Mouse (Mus musculus) c-Kit-positive CD71-negative TER-119-negative erythroid progenitor cells, embryonic 14.5 days (primary cell): ENCODE measurements around the gene Gm10300.
A peak's percentile ranks its signal among the peaks of the same experiment; 100 is the strongest.

ENCODE experiments used
- DNase-seq: peaks from one replicate; pipeline ENCODE4 v3.0.0-alpha.2; 2013; ENCODE audit warnings: low read depth

The Gm10300 gene

DNA sequence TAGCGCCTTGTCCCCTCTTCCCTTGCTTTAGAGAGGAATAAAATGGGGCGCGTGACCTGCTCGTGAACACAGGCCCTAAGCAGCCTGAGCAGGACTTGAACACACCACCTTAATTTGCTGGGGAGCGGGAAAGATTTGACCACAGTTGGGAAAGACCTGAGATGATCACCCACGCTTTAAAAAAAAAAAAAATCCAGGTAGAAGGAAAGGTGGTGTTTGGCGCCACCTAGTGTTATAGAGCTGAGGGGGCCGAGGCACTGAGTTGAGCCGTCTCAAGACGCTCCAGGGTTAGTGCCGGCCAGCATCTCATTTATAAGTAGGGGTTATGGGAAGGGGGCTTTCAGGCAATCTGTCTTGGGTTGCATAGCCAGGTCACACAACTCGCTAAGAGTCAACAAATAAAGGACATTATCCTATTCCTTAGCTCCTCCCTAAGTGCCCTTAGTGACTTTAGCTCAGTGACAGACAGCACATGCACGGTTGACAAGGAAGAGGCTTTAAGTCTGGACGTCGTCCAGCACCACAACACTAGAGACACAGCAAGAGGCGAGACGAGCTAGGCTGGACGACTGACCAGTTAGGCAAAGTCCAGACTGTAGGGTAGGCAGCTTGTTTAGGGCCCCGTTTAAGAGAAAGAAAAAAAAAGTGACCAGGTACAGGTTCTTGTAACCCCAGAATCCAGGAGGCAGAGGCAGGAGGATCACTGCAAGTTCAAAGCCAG is 5.2 kb downstream of the Gm10300 start:
- DNase-seq, result peak; percentile 65

DNA sequence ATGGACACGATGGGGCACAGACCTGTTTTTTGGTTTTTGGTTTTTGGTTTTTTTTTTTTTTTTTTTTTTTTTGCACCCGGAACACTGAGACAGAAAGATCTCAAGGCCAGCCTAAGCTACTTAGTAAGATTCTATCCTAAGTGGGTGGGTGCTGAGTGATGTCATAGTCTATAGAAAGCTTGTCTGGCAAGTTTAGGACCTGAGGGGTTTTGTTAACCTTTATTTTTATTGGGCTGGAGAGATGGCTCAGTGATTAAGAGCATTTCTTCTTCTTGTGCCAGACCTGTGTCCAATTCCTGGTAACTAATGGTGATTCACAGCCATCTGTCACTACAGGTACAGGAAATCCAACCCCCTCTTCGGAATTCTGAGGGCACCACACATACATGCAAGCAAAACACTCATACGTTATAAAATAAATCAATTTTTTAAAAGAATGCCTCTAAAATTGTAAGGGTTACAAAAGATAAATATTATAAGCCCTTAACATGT is 6.0 kb downstream of the Gm10300 start:
- no peak for DNase-seq

DNA sequence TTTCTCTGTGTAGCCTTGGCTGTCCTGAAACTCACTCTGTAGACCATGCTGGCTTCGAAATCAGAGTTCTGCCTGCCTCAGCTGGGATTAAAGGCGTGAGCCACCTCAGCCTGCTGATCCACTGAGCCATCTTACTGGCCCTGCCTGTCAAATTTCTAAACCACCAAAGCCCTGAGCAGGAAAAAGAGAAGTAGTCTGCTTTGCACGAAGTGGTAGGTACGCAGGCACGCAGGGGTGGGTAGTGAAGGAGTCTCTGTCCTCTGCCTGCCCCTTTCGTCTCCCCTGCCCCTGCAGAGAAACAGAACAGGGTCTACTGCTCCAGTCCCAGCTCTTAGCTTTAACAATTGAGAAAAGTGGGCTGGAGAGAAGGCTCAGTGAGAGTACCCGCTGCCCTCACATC is 10.6 kb downstream of the Gm10300 start:
- DNase-seq, result no peak

DNA sequence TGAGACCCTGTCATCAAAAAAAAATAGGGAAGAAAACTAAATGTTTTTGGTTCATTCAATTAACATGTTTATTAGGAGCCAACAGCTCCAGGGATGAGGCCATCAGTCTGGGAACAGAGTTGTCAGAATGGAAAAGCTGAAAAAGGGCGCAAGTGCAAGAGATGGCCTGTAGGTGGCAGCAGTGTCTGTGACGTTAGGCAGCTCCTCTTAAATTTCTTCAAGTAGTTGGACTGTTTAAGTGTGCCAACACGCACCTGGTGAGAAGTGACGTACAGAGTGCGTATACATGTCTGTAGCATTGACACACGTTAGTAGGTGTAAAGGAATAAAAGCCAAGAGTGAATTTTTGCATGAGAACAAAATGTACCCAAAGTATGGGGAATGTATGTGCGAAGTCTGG is 14.4 kb downstream of the Gm10300 start:
- no peak for DNase-seq

DNA sequence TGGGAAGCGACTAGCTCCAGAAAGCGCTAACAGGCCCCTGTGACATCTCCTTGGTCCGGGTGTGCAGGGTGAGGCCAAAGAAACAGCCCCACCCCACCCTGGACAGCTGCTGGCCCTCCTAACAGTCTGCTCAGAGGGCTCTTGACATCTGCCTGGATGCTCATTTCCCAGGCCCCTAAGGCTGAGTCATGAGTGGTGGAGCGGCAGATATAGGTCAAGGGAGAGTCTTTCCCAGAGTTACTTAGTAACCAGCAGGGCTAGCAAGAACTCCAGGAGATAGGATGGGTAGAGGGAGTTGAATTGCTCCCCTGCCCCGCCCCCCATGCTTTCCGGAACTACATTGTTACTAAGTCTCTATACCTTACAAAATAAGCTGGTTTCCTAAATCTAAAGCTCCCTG is 18.6 kb downstream of the Gm10300 start:
- no peak for DNase-seq

DNA sequence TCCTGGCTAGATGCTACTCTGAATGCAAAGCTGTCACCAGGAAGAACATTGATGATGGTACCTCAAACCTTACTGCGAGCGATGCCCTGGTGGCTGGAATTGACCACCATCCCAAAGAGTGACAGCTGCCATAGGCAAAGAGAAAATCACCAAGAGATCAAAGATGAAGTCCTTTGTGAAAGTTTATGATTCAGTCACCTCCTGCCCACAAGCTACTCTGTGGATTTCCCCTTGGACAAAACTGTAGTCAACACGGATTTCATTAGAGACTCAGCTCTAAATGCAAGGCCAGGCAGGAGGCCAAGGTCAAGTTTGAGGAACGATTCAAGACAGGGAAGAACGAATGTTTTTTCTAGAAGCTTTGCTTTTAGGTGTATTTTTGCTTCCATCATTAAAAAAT is 19.4 kb downstream of the Gm10300 start:
- no peak for DNase-seq

DNA sequence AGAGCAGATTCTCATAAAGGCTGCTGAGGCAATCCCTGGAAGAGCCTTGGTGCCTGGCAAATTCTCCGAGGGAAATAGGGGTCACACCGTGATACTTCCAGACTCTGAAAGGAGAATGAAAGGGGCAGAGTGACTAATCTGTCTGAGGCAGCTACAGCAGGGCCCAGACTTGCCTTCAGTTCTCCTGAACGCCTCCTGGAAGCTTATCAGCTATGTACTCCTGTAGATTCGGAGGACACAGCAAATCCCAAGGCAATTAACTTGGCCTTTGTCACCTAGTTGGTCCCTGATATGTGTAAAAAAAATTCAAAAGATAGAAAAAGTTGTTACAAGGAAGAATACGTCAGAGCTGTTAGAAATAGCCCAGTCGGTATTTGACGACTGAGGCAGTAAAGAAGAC is 20.5 kb downstream of the Gm10300 start:
- DNase-seq, result no peak

DNA sequence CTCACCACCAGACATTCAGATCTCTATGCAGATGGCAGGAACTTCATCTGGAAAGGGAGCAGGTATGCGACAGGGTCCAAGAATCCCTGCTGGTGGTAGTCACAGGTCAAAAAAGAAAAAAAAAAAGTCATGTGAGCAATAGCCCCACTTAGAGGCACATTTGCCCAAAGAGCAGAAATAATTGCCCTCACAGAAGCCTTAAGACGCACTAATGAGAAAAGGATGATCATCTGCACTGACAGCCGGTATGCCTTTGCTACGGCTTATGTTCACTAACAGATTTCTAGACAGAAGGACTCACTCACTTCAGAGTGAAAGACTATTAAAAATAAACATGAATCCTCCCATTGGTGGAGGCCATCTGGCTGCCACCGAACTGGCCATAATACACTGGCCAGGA is 25.1 kb downstream of the Gm10300 start:
- DNase-seq, result no peak

DNA sequence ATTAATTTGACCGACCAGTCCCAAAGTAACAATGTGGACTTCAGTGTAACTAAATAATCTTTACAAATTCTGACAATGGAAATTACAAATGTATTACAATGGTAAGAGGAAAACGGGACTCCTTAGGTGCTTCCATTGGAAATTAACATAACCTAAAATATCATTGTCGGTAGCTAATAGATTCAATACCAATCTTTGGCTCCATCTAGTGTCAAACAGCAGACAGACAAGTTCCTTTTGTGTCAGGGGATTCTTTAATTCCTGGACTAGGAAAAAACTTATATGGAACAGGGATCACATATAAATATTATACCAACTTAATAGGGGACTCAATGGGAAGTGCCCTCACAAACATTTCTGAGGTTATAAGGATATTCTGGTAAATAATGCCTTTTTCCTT is 26.7 kb downstream of the Gm10300 start:
- DNase-seq, result no peak

DNA sequence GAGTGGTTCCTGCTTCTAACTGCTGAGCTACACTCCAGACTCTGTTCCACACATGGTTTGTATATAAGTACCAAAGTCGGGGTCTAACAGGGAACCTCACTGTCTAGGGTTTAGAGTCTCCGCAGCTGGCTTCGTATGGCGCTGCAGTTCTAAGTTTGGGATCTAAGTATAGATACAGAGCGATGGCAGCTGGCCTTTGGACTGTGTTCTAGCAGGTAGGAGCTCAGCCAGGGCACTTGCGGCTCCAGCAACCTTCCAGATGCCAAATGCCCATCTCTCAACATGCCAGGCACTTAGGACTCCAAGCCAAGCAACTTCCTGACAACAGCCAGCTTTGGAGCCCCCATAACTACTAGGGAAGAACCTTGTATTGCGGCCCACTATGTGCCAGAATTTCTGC is 33.7 kb downstream of the Gm10300 start:
- DNase-seq, result no peak

DNA sequence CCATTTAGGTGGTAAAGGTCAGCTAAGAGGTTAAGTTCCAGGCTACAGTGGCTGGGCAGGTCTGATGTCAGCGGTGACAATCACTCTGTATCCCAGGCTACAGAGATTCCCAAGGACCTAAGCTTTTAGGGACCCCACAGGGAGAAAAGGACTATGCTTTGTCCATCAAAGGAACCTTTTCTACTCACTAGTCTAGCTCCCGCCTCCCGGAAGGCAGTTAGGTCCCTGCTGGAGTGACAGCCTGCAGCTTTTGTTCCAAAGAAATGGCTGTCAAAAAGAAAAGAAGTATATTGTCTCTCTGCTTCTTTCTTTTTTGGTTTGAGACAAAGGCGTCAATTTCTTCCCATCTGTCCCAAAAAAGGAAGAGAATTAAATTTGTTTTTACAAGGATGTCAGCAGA is 36.7 kb downstream of the Gm10300 start:
- no peak for DNase-seq

DNA sequence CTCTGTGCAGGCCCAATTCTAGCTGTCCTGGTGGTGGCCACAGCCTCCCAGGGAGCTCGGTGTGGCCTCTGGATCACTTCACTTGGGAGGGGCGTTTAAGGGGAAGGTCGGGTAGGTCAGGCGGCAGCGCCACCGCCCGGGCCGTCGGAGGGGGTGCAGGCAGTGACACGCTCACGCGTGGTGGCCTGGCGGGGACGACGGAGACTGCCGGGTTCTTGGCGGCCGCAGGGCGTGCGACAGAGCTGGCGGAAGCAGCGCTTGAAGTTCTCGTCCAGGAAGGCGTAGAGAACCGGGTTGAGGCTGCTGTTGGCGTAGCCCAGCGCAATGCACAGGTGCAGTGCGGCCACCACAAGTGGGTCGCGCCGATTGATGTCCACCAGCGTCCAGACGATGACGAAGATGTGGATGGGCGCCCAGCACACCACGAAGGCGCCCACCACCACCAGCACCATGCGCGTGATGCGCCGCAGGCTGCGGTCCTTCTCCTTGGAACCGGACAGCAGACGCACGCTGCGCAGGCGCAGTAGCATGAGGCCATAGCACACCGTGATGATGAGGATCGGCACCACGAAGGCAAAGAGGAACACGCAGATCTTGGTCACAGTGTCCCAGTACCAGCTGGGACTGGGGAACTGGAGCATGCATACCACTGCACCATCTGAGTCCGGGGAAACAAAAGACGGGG is 39.1 kb downstream of the Gm10300 start:
- DNase-seq, result no peak

DNA sequence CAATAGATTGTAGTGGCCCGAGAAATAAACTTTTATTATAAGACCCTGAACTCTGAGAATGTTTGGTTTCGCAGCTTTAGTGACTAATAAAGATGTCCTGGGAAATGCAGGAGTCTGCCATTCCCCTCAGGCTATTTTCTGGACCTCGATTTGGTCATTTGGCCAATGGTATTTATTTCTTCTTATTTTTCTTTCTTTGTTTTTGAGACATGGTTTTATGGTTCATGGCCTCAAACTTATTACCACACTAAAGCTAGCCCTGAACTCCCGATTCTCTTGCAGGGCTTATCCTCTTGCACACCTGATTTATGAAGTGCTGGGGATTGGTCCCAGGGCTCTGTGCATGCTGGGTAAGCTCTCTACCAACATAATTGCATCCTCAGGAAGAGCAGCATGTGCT is 41.8 kb downstream of the Gm10300 start:
- DNase-seq, result no peak

DNA sequence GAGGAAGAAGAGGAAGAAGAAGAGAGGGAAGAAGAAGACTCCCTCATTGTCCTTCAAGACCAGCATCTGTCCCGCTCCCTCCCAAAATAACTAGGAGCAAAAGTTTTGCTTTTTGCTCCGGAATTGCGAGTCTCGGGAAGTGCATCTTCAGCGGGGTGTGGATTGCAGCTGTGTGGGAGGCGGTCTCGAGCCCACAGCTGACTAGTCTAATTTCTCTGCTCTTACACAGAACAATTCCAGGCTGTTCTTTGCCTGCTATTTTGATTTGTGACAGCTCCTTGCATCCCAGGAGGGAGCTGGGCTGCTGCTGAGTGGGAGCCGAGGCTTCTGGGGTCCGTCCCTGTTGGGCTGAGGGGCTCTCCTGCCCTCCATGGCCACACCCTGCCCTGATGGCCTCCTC is 45.1 kb downstream of the Gm10300 start:
- no peak for DNase-seq

DNA sequence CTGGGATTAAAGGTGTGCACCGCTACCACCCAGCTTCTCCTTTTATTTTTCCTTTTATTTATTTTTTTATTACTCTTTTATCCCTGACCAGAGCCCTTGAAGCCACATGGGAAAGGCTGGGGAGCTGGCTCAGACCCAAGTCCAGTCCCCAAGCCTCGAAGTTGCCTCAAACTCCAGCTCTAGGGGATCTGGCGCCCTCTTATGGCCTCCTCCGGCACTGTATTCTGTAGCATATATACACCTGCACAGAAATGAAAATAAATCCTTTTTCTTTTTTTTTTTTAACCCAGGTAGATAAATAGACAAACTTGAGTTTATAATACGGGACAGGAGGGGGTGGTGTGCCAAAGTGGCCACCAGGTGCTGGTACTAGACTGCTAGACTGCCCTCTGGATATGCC is 47.2 kb downstream of the Gm10300 start:
- DNase-seq, result no peak

DNA sequence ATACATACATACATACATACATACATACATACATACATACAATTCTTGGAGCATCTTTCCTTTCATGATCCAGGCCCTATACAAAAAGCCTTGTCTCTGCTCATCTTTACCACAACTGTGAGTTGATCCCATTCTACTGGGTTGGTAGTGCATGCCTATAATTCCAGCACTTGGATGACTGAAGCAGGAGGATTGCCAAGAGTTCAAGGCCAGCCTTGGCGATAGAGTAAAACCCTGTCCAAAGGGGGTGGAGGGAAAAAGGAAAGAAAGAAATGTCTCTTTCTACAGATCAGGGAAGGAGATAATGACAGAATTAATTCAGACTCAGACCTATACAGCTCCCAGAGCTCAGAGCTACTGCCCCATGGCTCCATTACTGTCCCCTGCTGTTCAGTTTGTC is 48.7 kb downstream of the Gm10300 start:
- DNase-seq, result no peak
